Mouse (Mus musculus) lung, postnatal 36 days (tissue): ENCODE data around the gene Dclk2.

Experiments used
- DNase-seq: peaks from one replicate; pipeline ENCODE4 v3.0.0; 2022; ENCODE audit warnings: mixed read lengths

Gene Dclk2

GRCm38 (mm10) chr3:86887512-86887911 is 33.1 kb downstream of the Dclk2 start:
- no peak for DNase-seq

GRCm38 (mm10) chr3:86885180-86885579 is 35.5 kb downstream of the Dclk2 start:
- no peak for DNase-seq

GRCm38 (mm10) chr3:86884481-86884880 is 36.2 kb downstream of the Dclk2 start:
- no peak for DNase-seq

GRCm38 (mm10) chr3:86883985-86884384 is 36.7 kb downstream of the Dclk2 start:
- DNase-seq = no peak

- no peak for DNase-seq
Measured at GRCm38 (mm10) chr3:86875912-86876311, 44.7 kb downstream of the Dclk2 start.

- no peak for DNase-seq
Measured at GRCm38 (mm10) chr3:86873092-86873600, 47.5 kb downstream of the Dclk2 start.

- DNase-seq = no peak
Measured at GRCm38 (mm10) chr3:86870952-86871351, 49.7 kb downstream of the Dclk2 start.

- no peak for DNase-seq
Measured at GRCm38 (mm10) chr3:86870411-86870810, 50.2 kb downstream of the Dclk2 start.

GRCm38 (mm10) chr3:86868721-86869120 is 51.9 kb downstream of the Dclk2 start:
- DNase-seq = no peak

GRCm38 (mm10) chr3:86863327-86864008 is 57.2 kb downstream of the Dclk2 start:
- no peak for DNase-seq

GRCm38 (mm10) chr3:86862939-86863311 is 57.7 kb downstream of the Dclk2 start:
- no peak for DNase-seq

- no peak for DNase-seq
Measured at GRCm38 (mm10) chr3:86862245-86862938, 58.3 kb downstream of the Dclk2 start.

GRCm38 (mm10) chr3:86859791-86860190 is 60.9 kb downstream of the Dclk2 start:
- no peak for DNase-seq

GRCm38 (mm10) chr3:86858699-86859098 is 62.0 kb downstream of the Dclk2 start:
- no peak for DNase-seq

- DNase-seq = no peak
Measured at GRCm38 (mm10) chr3:86857833-86858398, 62.7 kb downstream of the Dclk2 start.

GRCm38 (mm10) chr3:86852867-86853266 is 67.8 kb downstream of the Dclk2 start:
- DNase-seq = no peak

GRCm38 (mm10) chr3:86851131-86851530 is 69.5 kb downstream of the Dclk2 start:
- DNase-seq = no peak

- DNase-seq = no peak
Measured at GRCm38 (mm10) chr3:86850394-86851030, 70.1 kb downstream of the Dclk2 start.

GRCm38 (mm10) chr3:86849337-86849736 is 71.3 kb downstream of the Dclk2 start:
- DNase-seq = no peak

- no peak for DNase-seq
Measured at GRCm38 (mm10) chr3:86847536-86847935, 73.1 kb downstream of the Dclk2 start.

GRCm38 (mm10) chr3:86846036-86846435 is 74.6 kb downstream of the Dclk2 start:
- DNase-seq = no peak

GRCm38 (mm10) chr3:86845578-86845977 is 75.1 kb downstream of the Dclk2 start:
- peak; percentile 10 for DNase-seq

GRCm38 (mm10) chr3:86844804-86845481 is 75.7 kb downstream of the Dclk2 start:
- peak; percentile 14 for DNase-seq
